Mouse (Mus musculus) left cerebral cortex, adult 8-10 months (tissue): ENCODE results near the gene Crcp. TPM values are rescaled to one million over a fixed set of nuclear protein-coding genes. Genes with fewer than 3 reads are reported as not detected.
"Not testable (repeated sequence)": the region's sequence is repeated elsewhere in the genome, so short reads cannot be mapped to it uniquely, and the experiment has no call there.

Experiments used
- DNase-seq, 2 experiments: peaks; one replicate each; pipeline ENCODE4 v3.0.0; 2022; ENCODE audit warnings: low spot score in 2 of 2
- total RNA-seq, 4 experiments: library from RNA; stranded (reverse); gene quantifications; 2 replicates each; pipeline ENCODE4 v1.2.4; 2022

Crcp gene
- total RNA-seq, 4 experiments from 2014 or later = 26.7 to 32.6 (median 30.1) TPM

GRCm38 (mm10) chr5:130023767-130024539, 5.1 kb upstream of the Crcp start:
- DNase-seq = peak; percentile 54 to 67

- no peak for DNase-seq
Measured at GRCm38 (mm10) chr5:130027134-130027533, 2.0 kb upstream of the Crcp start.

DNA sequence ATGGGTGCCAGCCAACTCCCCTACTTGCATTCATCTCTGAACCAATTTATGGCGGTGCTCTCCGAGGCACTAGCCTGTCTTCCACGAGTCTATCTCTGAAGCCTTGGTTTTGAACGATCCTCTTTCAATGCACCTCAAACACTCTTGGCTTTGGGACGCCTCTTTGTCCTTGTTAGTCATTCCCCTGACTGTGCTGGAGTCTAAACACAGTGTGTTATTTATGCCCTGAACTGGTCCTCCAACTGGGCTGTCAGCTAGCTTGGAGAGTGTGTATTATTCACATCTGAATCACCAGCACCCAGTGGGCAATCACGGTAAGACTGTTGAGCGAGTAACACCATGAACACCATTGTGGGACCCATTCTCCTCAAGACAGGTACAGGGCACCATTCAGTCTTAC, 1.4 kb upstream of the Crcp start:
- no peak for DNase-seq

DNA sequence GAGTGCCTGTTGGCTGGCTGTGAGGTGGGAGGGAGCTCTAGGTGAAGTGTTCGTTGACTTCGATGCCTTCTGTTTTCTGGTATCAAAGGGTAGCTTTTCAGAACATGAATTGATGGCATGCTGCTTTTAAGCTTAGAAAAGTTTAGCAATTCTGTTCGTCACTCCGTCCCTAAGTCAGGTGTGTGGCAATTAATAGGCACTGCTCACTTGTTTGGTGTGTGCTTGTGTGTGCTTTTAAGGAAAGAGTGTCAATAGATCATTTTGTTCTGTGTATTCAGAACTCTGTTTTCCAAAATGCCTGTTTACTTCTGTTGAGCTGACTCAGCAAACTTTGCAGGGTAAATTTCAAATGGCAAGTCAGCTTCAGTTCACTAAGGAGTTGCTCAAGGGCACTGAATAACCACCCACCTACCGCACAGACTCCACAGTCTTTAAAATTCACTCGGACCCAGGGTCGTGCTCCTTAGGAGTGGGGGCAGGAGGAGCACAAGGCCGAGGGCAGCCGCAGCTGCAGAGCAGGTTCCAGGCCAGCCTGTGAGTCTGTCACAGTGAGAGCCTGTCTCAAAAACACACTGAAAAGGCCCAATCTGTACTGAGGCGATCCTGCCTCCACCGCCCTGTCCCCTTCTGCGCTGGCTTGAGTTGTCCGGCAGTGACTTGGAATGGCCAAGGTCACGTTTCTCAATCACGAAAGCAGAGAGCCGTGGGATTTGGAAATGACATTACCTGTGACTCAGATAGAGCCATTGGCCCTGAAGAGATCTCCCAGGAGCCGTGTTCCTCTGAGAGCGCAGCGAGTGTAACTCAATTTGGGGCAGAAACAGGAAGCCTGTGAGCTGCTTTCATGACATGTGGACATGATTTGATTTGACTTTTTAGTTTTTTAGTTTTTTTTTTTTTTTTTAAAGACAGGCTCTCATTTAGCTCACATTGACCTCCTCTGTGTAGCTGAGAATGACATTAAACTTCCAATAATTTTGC, 2.6 kb downstream of the Crcp start:
- no peak for DNase-seq

GRCm38 (mm10) chr5:130033869-130034268, 4.8 kb downstream of the Crcp start:
- no peak for DNase-seq

- DNase-seq = not testable (repeated sequence)
Measured at GRCm38 (mm10) chr5:130036300-130036699, 7.2 kb downstream of the Crcp start.

DNA sequence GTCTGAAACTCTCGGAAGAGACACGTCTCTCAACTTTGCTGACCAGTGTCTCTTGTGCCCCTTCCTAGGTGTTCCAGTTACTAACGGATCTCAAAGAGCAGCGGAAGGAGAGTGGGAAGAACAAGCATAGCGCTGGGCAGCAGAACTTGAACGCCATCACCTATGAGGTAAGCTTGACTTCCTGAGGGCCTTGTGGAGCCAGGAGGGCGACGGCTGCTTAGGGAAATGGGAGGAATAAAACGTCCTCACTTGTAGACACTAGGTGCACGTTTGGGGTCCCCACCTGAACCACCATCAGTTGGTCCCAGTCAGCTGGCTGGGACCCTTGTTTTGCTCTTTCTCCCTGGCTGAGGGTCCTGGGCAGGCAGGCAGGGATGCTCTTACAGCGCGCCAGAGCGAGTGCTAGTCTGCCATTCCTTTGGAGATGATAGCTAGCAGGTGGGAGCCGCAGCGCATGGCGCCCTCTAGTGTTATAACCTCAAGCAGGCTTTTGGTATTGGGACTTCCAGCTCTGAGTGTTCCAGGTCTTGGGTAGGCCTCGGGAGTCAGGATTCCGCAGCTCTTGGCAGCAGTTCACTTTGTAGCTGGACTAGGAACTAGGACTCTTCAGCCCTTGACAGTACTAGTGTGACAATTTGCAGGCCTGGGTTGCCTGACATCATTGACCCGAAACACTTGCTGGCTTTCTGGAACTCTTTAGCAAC, 8.8 kb downstream of the Crcp start:
- DNase-seq = peak; percentile 23 to 31

DNA sequence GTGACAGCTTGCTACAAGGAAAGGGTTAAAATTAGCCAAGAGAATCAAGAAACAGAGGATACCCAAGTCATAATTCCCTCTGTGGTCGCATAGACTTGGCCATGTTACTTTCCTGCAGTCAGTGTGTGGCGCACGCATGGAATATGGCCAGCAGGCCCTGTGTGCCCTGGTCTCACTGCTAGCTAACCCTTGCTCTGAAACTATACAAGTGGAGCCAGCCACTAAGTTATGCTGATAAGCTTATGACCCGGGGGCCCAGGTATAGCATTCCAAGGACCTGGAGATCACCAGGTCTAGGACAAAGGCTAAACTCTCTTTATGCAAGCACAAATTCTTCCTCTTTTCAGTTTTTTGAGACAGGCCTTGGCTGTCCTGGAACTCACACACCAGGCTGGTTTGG, 11.7 kb downstream of the Crcp start:
- no peak for DNase-seq

GRCm38 (mm10) chr5:130041262-130041661, 12.2 kb downstream of the Crcp start:
- no peak for DNase-seq

DNA sequence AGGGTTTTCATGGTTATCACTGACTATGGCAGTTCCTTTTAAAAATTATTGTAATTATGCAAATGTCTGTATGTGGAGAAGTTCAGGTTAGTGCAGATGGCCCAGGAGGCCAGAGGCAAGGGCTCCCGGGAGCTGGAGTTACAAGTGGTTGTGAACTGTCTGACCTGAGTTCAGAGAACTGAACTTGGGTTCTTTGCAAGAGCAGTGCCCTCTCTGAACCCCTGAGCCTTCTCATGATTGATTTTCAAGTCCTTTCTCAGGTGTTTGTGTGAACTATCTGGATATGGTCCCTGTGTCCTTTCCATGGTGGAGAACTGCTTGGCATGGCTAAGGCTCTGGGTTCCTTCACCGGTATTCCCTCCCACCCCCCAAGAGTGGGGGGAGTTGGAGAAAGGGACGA, 14.7 kb downstream of the Crcp start:
- DNase-seq = no peak

- peak in 1 of 2 experiments; percentile 19 for DNase-seq
Measured at GRCm38 (mm10) chr5:130044201-130044695, 15.2 kb downstream of the Crcp start.

- no peak for DNase-seq
Measured at GRCm38 (mm10) chr5:130046100-130046499, 17.0 kb downstream of the Crcp start.

DNA sequence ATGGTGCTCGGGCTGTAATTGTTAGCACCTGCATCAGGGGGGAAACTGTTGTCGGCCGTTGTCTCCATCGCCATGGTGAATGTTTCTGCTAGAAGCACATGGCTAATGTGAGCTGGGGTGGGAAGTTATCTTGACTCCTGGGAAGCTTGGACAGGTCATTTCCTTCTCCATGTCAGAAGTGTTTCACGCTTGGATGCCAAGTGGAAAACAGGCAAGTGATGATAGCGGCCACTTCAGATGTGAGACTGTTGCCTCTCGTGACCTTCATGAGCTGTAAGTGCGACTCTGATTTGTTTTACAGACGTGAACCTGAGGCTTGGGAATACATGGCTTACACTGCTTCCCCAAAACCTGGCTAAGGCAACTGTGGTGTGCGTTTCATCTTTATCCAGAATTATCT, 17.5 kb downstream of the Crcp start:
- no peak for DNase-seq

GRCm38 (mm10) chr5:130047013-130047412, 17.9 kb downstream of the Crcp start:
- no peak for DNase-seq

DNA sequence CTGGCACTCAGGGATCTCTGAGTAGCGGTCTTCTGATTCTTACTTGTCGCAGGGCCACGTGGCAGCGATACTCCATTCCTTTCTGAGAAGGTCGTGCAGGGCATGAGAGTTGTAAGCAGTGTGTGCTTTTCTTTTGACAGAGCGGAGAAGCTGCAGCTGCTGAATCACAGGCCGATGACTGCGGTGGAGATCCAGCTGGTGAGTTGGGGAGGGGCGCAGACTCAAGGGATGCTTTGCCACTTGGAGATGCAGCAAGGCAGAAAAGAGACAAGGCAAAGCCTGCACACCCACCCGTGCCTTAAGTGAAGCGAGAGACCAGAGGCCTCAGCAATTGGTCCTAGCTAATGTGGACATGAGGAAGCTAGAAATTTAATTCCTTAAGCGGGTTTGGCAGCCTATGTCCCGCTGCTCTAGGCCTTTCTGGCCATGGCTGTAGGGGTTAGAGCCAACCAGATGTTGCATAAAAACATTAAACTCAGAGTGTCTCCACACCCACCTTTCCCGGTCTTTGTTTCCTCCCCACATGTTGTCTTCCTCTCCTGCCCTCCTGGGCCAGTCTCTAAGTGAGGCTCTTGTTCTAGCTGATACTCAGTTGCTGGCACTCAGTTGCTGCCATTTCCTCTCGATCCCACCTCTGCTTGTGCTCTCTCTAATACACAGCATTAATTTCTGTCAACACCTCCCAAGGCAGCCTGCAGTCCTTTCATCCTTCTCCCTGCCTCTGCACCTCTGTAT, 19.9 kb downstream of the Crcp start:
- DNase-seq = no peak

- no peak for DNase-seq
Measured at GRCm38 (mm10) chr5:130050416-130050815, 21.3 kb downstream of the Crcp start.

DNA sequence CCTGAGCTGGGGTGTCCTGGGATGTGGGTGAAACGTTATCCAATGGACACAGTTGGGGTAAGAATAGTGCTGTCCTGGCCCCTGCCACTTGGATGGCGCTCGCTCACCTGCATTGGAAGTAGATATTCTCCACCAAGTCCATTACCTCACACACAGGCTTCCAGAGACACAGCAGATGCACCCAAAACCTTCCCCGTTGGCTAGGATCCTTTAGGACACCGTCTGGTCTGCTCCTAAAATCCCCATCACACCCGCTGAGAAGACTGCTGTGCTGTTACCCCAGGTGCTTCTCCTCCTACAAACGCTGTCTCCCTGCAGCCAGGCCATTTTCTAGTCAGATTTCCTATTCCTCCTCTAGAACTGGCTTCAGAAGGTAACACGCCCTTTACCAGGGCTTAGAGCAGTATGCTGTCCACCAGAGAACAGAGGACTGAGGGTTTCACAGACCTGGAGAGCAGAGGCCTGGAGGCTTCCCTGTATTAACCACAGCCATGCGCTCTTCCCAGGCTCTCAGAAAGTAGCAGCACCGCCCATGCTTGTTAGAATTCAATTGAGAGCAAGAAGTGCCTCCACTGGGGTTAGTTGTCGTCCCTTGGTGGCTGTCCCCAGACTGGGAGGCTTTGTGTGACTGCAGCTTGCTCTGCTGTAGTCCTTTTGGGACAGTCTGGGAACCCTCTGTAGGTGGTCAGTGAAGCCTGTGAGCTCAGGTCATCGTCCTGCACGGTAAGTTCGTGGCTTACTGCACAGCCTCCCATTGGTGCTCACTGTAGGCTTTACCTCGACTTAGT, 22.2 kb downstream of the Crcp start:
- no peak for DNase-seq

DNA sequence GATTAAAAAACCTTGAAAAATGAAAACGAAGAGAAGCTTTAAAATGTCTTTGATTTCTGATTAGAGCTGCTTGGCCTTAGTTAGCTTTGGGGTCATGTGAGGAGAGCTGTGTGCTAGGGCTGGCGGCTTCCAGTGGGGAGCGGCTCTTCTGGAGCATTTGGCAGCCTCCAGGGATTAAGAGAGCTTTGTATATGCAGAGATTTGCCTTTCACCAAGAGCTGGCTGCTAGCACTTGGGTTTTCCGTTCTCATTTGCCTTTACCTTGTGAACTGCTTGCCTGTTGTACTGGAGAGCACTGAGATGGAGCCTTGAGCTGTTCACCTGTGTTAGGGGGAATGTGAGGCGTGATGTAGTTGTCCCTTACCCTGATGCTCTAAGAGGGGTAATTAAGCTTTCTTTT, 23.4 kb downstream of the Crcp start:
- DNase-seq = no peak

DNA sequence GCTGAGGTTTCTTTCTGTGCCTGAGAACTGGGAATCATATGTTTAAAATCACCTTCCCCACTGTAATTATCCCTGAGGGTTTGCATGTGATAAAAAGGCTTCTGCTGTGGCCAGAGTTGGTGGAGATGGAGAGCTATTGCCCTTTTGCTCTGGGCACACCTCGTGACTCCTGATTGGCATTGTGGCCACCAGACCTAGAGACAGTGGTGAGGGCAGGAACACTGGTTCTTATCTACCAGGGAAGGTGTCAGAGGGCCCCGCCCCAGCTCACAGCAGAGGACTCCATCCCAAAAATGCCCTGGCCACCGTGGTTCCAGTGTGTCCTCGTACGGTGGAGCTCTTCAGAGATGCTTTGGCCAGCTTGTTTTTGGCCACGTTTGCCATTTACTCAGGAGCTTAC, 23.9 kb downstream of the Crcp start:
- DNase-seq = no peak

DNA sequence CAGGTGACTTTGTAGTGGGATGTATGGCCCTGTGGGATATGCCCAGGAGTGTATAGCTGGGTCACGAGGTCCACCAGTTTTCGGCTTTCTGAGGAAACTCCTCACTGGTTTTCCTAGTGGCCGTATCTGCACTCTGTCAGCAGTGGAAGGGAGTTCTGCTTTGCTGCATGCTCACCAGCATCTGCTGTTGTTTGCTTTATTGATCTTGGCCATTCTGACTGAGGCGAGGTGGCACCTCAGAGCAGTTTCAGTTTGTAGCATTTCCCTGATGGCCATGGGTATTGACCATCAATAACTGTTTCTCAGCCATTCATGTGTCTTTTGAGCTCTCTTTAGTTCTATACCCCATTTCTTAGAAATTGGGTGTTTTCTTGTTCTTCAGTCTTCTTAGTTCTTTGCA, 26.6 kb downstream of the Crcp start:
- no peak for DNase-seq
